Mouse (Mus musculus) erythroblast, adult 5-6 weeks (primary cell): ENCODE measurements around the gene Olfr1373. TPM values are rescaled to one million over a fixed set of nuclear protein-coding genes. Genes with fewer than 3 reads are reported as not detected.

Experiments used
- ATAC-seq: replicated peaks from 2 replicates; pipeline ENCODE4 v1.8.0; 2016; ENCODE audit warnings: moderate number of reproducible peaks, mild to moderate bottlenecking, moderate TSS enrichment, inconsistent platforms; ENCODE audit not compliant: poor library complexity, low FRiP score, severe bottlenecking
- total RNA-seq, 2 experiments: library from RNA; stranded (forward) in 1 of 2; stranded (reverse) in 1 of 2; fragments of 150-400 nt in 1 of 2; fragments of 200-764, 138-1000 nt in 1 of 2; gene quantifications; 2 replicates each; pipeline versions ENCODE4 v1.2.3 to v1.2.4; 2015 to 2017; ENCODE audit warnings: low replicate concordance in 2 of 2

The Olfr1373 gene
- total RNA-seq, 2 experiments from 2014 or later, result not detected

GRCm38 (mm10) chr11:52109421-52109820 is 35.9 kb downstream of the Olfr1373 start:
- no peak for ATAC-seq

GRCm38 (mm10) chr11:52108796-52109195 is 36.5 kb downstream of the Olfr1373 start:
- ATAC-seq, result no peak

- ATAC-seq, result no peak
Measured at GRCm38 (mm10) chr11:52106438-52106837, 38.9 kb downstream of the Olfr1373 start.

GRCm38 (mm10) chr11:52106037-52106436 is 39.3 kb downstream of the Olfr1373 start:
- no peak for ATAC-seq

- no peak for ATAC-seq
Measured at GRCm38 (mm10) chr11:52105503-52105902, 39.8 kb downstream of the Olfr1373 start.

- ATAC-seq, result no peak
Measured at GRCm38 (mm10) chr11:52102977-52103376, 42.4 kb downstream of the Olfr1373 start.

- ATAC-seq, result no peak; the same call in 1 of the 2 replicates
Measured at GRCm38 (mm10) chr11:52099771-52100219, 45.5 kb downstream of the Olfr1373 start.

GRCm38 (mm10) chr11:52099031-52099761 is 46.1 kb downstream of the Olfr1373 start:
- ATAC-seq, result peak; percentile 42

- ATAC-seq, result peak; percentile 95
Measured at GRCm38 (mm10) chr11:52098398-52098946, 46.9 kb downstream of the Olfr1373 start, which contains the start of gene Ppp2ca. TSS of gene Ppp2ca (plus strand) at chr11:52098681.

GRCm38 (mm10) chr11:52097596-52097995 is 47.7 kb downstream of the Olfr1373 start:
- no peak for ATAC-seq

GRCm38 (mm10) chr11:52097016-52097415 is 48.3 kb downstream of the Olfr1373 start:
- ATAC-seq, result no peak

Other genes with a start within 250 kb of the Olfr1373 start
- gene Cdkn2aipnl, start 177.9 kb downstream of the Olfr1373 start, total RNA-seq (2015; ENCODE audit: low replicate concordance), result 18.4 and 25.9 TPM in 2 replicates
- 13.8 and 16.7 TPM in 2 replicates for gene Cdkn2aipnl, start 177.9 kb downstream of the Olfr1373 start, total RNA-seq (2017; ENCODE audit: low replicate concordance)
- gene Ube2b, start 144.8 kb downstream of the Olfr1373 start, total RNA-seq (2015; ENCODE audit: low replicate concordance), result 430 and 441 TPM in 2 replicates
- gene Ube2b, start 144.8 kb downstream of the Olfr1373 start, total RNA-seq (2017; ENCODE audit: low replicate concordance), result 422 and 539 TPM in 2 replicates
- 1.7 TPM in 1 of 2 replicates, not detected in the other for gene Cdkl3, start 141.3 kb downstream of the Olfr1373 start, total RNA-seq (2015; ENCODE audit: low replicate concordance)
- gene Cdkl3, start 141.3 kb downstream of the Olfr1373 start, total RNA-seq (2017; ENCODE audit: low replicate concordance), result 0.98 TPM in 1 of 2 replicates, not detected in the other
- 30.4 and 41.4 TPM in 2 replicates for gene Ppp2ca, start 46.8 kb downstream of the Olfr1373 start, total RNA-seq (2015; ENCODE audit: low replicate concordance)
- gene Ppp2ca, start 46.8 kb downstream of the Olfr1373 start, total RNA-seq (2017; ENCODE audit: low replicate concordance), result 47.7 and 48.0 TPM in 2 replicates
- not detected in 2 replicates for gene Olfr1371, start 68.5 kb upstream of the Olfr1373 start, total RNA-seq (2015; ENCODE audit: low replicate concordance)
- not detected in 2 replicates for gene Olfr1371, start 68.5 kb upstream of the Olfr1373 start, total RNA-seq (2017; ENCODE audit: low replicate concordance)
- 80.5 and 95.3 TPM in 2 replicates for gene Skp1a, start 86.5 kb upstream of the Olfr1373 start, total RNA-seq (2015; ENCODE audit: low replicate concordance)
- 81.2 and 90.5 TPM in 2 replicates for gene Skp1a, start 86.5 kb upstream of the Olfr1373 start, total RNA-seq (2017; ENCODE audit: low replicate concordance)
- 1.7 and 1.9 TPM in 2 replicates for gene Tcf7, start 137.5 kb upstream of the Olfr1373 start, total RNA-seq (2015; ENCODE audit: low replicate concordance)
- 0.28 and 0.68 TPM in 2 replicates for gene Tcf7, start 137.5 kb upstream of the Olfr1373 start, total RNA-seq (2017; ENCODE audit: low replicate concordance)
- gene Vdac1, start 215.3 kb upstream of the Olfr1373 start, total RNA-seq (2015; ENCODE audit: low replicate concordance), result 32.9 and 36.4 TPM in 2 replicates
- 34.0 and 51.9 TPM in 2 replicates for gene Vdac1, start 215.3 kb upstream of the Olfr1373 start, total RNA-seq (2017; ENCODE audit: low replicate concordance)